ENCODE assay signal across 8 mouse cellular contexts in genomic region chr16:17727179-17727861, GRCm38 (mm10). TPM values are rescaled to one million over a fixed set of nuclear protein-coding genes. Genes with fewer than 3 reads are reported as not detected.
DNase-seq lines count a peak whose midpoint lies in the region; ATAC-seq and TF ChIP-seq lines count a peak whose summit lies in the region.

No protein-coding gene starts in this region.

- no peak overlapping the region for H3K27ac ChIP-seq in layer of hippocampus, adult 2 months
- H3K27ac ChIP-seq in limb, embryonic 15.5 days = peak overlapping the region; percentile 22; the same call in 1 of the 2 replicates

- H3K27me3 ChIP-seq in G1E (ENCODE audit: insufficient read depth, low read length) = peaks cover 2% of the 10 kb centered on the region; the same call in 1 of the 2 replicates
- H3K27me3 ChIP-seq in limb, embryonic 15.5 days = no peaks in the 10 kb centered on the region

- H3K9me3 ChIP-seq in G1E (replicated peaks) = no peaks in the 10 kb centered on the region
- H3K9me3 ChIP-seq in limb, embryonic 15.5 days = no peaks in the 10 kb centered on the region

- peak; percentile 64; the same call in 1 of the 2 replicates for ATAC-seq in G1E (ENCODE audit: extremely low read depth, insufficient number of reproducible peaks, low FRiP score, poor library complexity, severe bottlenecking)
- ATAC-seq in limb, embryonic 15.5 days (ENCODE audit: insufficient number of reproducible peaks, low FRiP score, low TSS enrichment, low read depth) = no peak
- ATAC-seq in monocyte, adult 5-6 weeks (replicated peaks; ENCODE audit: insufficient number of reproducible peaks, low FRiP score, low TSS enrichment, poor library complexity, severe bottlenecking) = peak; percentile 92

- intact Hi-C loops in heart, postnatal 14 days (cut with DNase I) = loop anchor here (2.0 to 5.0 kb wide), 2 partner anchors 81 to 170 kb away; partner anchors contain the start of gene Ccdc74a

- H3K36me3 ChIP-seq in G1E (replicated peaks) = no peaks in the 10 kb centered on the region
- H3K36me3 ChIP-seq in limb, embryonic 15.5 days = no peaks in the 10 kb centered on the region

- WGBS in limb, embryonic 15.5 days = 12% methylated on average over 5 of the region's 5 CpGs

- H3K4me2 ChIP-seq in limb, embryonic 15.5 days = 0 out of 2 replicates have a peak overlapping the region, but pooled peaks have one; percentile 24

- TF ChIP-seq CTCF in layer of hippocampus, adult 2 months (conservative IDR thresholded peaks at IDR 0.05) = peak; percentile 74
- 0 out of 2 replicates have a peak, but pooled peaks have one; percentile 10 for TF ChIP-seq CTCF in G1E (IDR thresholded peaks at IDR 0.05; ENCODE audit: low read depth, low read length)

- DNase-seq in layer of hippocampus, adult 2 months (ENCODE audit: low spot score in 2 of 2) = no peak
- DNase-seq in layer of hippocampus, postnatal 14 days (ENCODE audit: low spot score in 2 of 2) = no peak
- peak; percentile 38 for DNase-seq in G1E (ENCODE audit: low spot score)
- peak; percentile 38 for DNase-seq in embryo, embryonic 9.5 days (ENCODE audit: extremely low spot score)
- DNase-seq in heart, postnatal 14 days = peak; percentile 24 to 55
- DNase-seq in cerebellum, adult 9-11 months = no peak

- no peak overlapping the region for H3K9ac ChIP-seq in limb, embryonic 15.5 days

- H3K4me1 ChIP-seq in G1E (ENCODE audit: insufficient read depth, low read depth, low read length) = peaks cover 17% of the 10 kb centered on the region
- H3K4me1 ChIP-seq in limb, embryonic 15.5 days = peaks cover 3% of the 10 kb centered on the region; the same call in 1 of the 2 replicates

- no peak overlapping the region for H3K4me3 ChIP-seq in layer of hippocampus, adult 2 months
- peak overlapping the region; percentile 37; the same call in 1 of the 2 replicates for H3K4me3 ChIP-seq in G1E (ENCODE audit: low read depth, low read length)
- H3K4me3 ChIP-seq in limb, embryonic 15.5 days = no peak overlapping the region

RNA-seq across cellular contexts. Expression of gene Med15, which starts 5.4 kb away (rescaled TPM):
- 10 to 100 TPM; 76.7 to 81.8 TPM for total RNA-seq in layer of hippocampus, adult 2 months (2021)
- 10 to 100 TPM; 65.4 to 80.2 TPM for total RNA-seq in layer of hippocampus, postnatal 14 days (2021)
- 80.8 and 97.0 TPM in 2 replicates for total RNA-seq in G1E (2014; fragmentation: Nextera tagmentation)
- total RNA-seq in G1E (2017) = 20.3 and 23.4 TPM in 2 replicates
- polyA plus RNA-seq in G1E (2012) = 221 and 227 TPM in 2 replicates
- total RNA-seq in heart, postnatal 14 days (2021) = 10 to 100 TPM; 31.6 to 32.4 TPM
- polyA plus RNA-seq in limb, embryonic 15.5 days (2015; fragmentation: Nextera tagmentation; extraction: Ambion mirVana) = 40.6 and 42.8 TPM in 2 replicates
- total RNA-seq in monocyte, adult 5-6 weeks (2017) = 55.5 to 92.1 TPM (median 65.8 TPM) in 3 replicates

RNA-seq across cellular contexts. Expression of gene Klhl22, which starts 32.1 kb away (rescaled TPM):
- total RNA-seq in layer of hippocampus, adult 2 months (2021) = 100 to 1,000 TPM; 101 TPM
- 100 to 1,000 TPM in 1 of 2 experiments, 10 to 100 TPM in 1; 91.8 to 108 TPM for total RNA-seq in layer of hippocampus, postnatal 14 days (2021)
- total RNA-seq in G1E (2014; fragmentation: Nextera tagmentation) (not detected in 2 replicates), G1E (2017) (0.06 and 2.1 TPM in 2 replicates)
- polyA plus RNA-seq in G1E (2012) = not detected in 2 replicates
- total RNA-seq in heart, postnatal 14 days (2021) = 10 to 100 TPM; 18.2 to 21.7 TPM
- polyA plus RNA-seq in limb, embryonic 15.5 days (2015; fragmentation: Nextera tagmentation; extraction: Ambion mirVana) = 83.9 and 88.5 TPM in 2 replicates
- total RNA-seq in monocyte, adult 5-6 weeks (2017) = 5.0 to 8.2 TPM (median 6.7 TPM) in 3 replicates

Comparison
In these comparisons a context has a peak if more than half of its experiments do, and no peak if none do; other contexts are left out.
1. DNase-seq: peak in G1E (single experiment), embryo, embryonic 9.5 days (single experiment) and heart, postnatal 14 days (2 of 2); none in layer of hippocampus, adult 2 months (0 of 2), layer of hippocampus, postnatal 14 days (0 of 2) and cerebellum, adult 9-11 months (single experiment).
2. RNA of gene Klhl22, which starts 32.1 kb away (total RNA-seq): 91.8 to 108 TPM in layer of hippocampus, postnatal 14 days and 101 TPM in layer of hippocampus, adult 2 months; 18.2 to 21.7 TPM in heart, postnatal 14 days, 5.0 to 8.2 TPM in monocyte, adult 5-6 weeks and 0.06 to 2.1 TPM in G1E; every median in the first group is over 4 times any median in the second.